Mouse (Mus musculus) megakaryocyte, embryonic 14.5 days (primary cell): Measurements from ENCODE around the gene Fcgr3.

Source experiments
- FLI1 ChIP-seq: IDR thresholded peaks from 2 replicates; pipeline ENCODE4 v1.6.1; 2012; ENCODE audit warnings: low read length, inconsistent platforms, mixed read lengths
- GATA1 ChIP-seq: IDR thresholded peaks from 3 replicates; pipeline ENCODE4 v1.6.1; 2012; ENCODE audit warnings: mixed read lengths, low read length, inconsistent platforms, borderline replicate concordance

DNA sequence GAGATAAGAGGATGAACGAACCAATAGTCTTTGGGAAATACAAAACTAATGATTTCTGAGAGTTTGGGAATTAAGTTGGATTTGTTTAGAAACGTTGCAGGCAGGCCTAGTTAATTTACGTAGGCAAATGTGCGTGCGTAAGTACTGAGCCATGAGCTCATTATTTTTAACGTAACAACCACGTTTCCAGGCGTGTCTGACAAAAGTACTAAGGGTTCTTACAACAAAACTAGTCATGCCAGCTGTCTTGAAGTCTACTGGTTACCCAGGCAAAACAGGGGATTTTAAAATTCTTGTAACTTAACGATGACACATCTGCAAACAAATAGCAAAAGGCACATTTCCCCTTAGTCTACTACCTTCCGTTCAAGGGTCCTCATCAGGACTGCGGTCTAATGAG lies 30.5 kb downstream of the Fcgr3 start:
- TF ChIP-seq GATA1 (no peak), FLI1 (no peak)
